Mouse (Mus musculus): ENCODE data around the gene Tgif2. TPM values are rescaled to one million over a fixed set of nuclear protein-coding genes. Genes with fewer than 3 reads are reported as not detected.

The Tgif2 gene
- total RNA-seq, 2 experiments from 2014 or later: 0.68 to 0.89 TPM

- no peak for TF ChIP-seq CTCF (IDR thresholded peaks at IDR 0.05)
- H3K27ac ChIP-seq: peak overlapping the region; percentile 81
- intact Hi-C loops (cut with DNase I): loop anchor here (5.0 to 10.0 kb wide), 2 partner anchors 141 to 319 kb away; partner anchors contain the start of gene Aar2
- H3K4me3 ChIP-seq: peak overlapping the region; percentile 97
- no peak for DNase-seq (ENCODE audit: extremely low spot score in 1 of 2, low spot score in 2 of 2)
Measured at GRCm38 (mm10) chr2:156863487-156864160, 23.8 kb downstream of the Tgif2 start.

DNA sequence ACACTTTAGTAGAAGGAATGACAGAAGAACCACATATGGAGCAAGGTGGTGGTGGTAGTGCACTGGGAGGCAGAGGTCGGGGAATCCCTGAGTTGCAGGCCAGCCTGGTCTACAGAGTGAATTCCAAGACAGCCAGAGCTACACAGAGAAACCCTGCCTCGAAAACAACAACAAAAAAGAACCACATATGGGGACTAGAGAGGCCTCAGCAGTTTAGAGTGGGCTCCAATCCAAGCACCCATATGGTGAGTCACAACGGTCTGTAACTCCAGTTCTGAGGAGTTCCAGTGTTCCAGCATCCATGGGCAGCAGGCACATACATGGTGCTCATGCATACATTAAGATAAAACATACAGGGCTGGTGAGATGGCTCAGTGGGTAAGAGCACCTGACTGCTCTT, 24.7 kb downstream of the Tgif2 start:
- Histone ChIP-seq H3K4me3 (no peak overlapping the region; the same call in 1 of the 2 replicates), H3K27ac (no peak overlapping the region)
- intact Hi-C loops (cut with DNase I): loop anchor here (5.0 to 10.0 kb wide), 2 partner anchors 142 to 320 kb away; partner anchors contain the start of gene Aar2
- no peak for TF ChIP-seq CTCF (IDR thresholded peaks at IDR 0.05)
- no peak for DNase-seq (ENCODE audit: extremely low spot score in 1 of 2, low spot score in 2 of 2)

GRCm38 (mm10) chr2:156868994-156869393, 29.2 kb downstream of the Tgif2 start:
- H3K4me3 ChIP-seq: no peak overlapping the region
- no peak for DNase-seq (ENCODE audit: extremely low spot score in 1 of 2, low spot score in 2 of 2)
- TF ChIP-seq CTCF (IDR thresholded peaks at IDR 0.05): no peak
- no peak overlapping the region; the same call in 1 of the 2 replicates for H3K27ac ChIP-seq
- intact Hi-C loops (cut with DNase I): loop anchor here (10.0 kb wide), 1 partner anchor 324 kb away; the partner anchor contains the start of gene Aar2

- no peak overlapping the region for H3K27ac ChIP-seq
- no peak for TF ChIP-seq CTCF (IDR thresholded peaks at IDR 0.05)
- intact Hi-C loops (cut with DNase I): loop anchor here (10.0 kb wide), 1 partner anchor 325 kb away; the partner anchor contains the start of gene Aar2
- DNase-seq (ENCODE audit: extremely low spot score in 1 of 2, low spot score in 2 of 2): no peak
- H3K4me3 ChIP-seq: no peak overlapping the region
Measured at GRCm38 (mm10) chr2:156869554-156869953, 29.7 kb downstream of the Tgif2 start.

- intact Hi-C loops (cut with DNase I): no loop called here
- no peak for TF ChIP-seq CTCF (IDR thresholded peaks at IDR 0.05)
- H3K27ac ChIP-seq: no peak overlapping the region
- H3K4me3 ChIP-seq: no peak overlapping the region
- DNase-seq (ENCODE audit: extremely low spot score in 1 of 2, low spot score in 2 of 2): no peak
Measured at GRCm38 (mm10) chr2:156870519-156870918, 30.7 kb downstream of the Tgif2 start.

DNA sequence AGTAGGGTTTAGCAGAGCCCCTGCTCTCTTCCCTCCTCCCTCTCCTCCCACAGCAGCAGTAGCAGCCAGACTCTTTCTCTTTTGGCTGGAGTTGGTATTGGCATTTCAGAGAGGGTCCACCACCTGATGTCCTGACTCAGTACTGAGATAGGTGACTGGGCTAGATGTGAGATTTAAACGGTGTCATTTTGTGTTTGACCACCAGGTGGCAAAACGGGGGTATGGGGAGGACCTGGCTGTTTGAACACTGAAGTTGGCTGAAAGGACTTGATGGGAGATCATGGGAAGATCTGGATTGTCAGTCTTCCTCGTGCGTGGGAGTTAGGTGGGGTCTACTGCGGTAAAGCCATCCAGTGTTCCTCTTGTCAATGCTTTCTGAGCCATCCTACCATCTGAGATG, 33.8 kb downstream of the Tgif2 start:
- intact Hi-C loops (cut with DNase I): loop anchor here (1.0 to 2.0 kb wide), 2 partner anchors 123 to 219 kb away; no protein-coding TSS in a partner anchor
- Histone ChIP-seq H3K27ac (no peak overlapping the region), H3K4me3 (no peak overlapping the region)
- peak; percentile 35 to 56 for DNase-seq (ENCODE audit: extremely low spot score in 1 of 2, low spot score in 2 of 2)
- peak; percentile 73 for TF ChIP-seq CTCF (IDR thresholded peaks at IDR 0.05)

DNA sequence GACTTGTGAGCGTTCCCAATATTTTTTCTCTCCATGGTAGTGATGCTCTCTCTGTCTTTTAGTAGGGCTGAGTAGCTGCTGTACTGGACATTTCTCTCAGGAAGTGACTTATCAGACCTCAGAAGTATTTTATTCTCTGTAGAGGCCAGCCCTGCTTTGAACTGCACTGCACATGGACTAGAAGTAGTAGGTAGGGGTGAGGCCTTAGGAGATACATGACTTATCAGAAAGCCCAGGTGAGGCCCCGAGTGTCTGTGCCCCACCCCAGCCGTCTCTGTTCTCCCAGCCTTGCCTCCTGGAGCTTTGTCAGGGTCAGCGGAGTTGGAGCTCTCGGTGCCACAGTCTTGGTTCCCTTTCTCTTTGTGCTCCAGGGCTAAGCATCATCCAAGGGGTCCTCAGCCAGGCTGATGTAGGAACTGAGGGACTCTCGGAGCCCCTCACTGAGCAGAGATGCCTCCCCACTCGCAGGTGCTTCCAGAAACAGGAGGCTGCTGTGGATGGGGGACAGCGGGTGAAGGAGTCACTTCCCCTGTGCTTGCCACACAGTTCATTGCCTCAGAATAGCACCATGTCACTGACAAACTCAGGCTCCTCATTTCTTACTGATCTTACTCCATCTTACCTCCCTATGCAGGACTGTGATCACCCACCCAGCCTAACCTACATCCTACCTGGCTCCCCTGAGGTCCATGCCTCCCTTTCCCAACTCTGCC, 34.4 kb downstream of the Tgif2 start:
- no peak overlapping the region for H3K4me3 ChIP-seq
- H3K27ac ChIP-seq: no peak overlapping the region
- no peak for DNase-seq (ENCODE audit: extremely low spot score in 1 of 2, low spot score in 2 of 2)
- intact Hi-C loops (cut with DNase I): no loop called here
- TF ChIP-seq CTCF (IDR thresholded peaks at IDR 0.05): no peak

- TF ChIP-seq CTCF (IDR thresholded peaks at IDR 0.05): no peak
- Histone ChIP-seq H3K27ac (no peak overlapping the region), H3K4me3 (no peak overlapping the region)
- DNase-seq (ENCODE audit: extremely low spot score in 1 of 2, low spot score in 2 of 2): no peak
- intact Hi-C loops (cut with DNase I): no loop called here
Measured at GRCm38 (mm10) chr2:156874760-156875510, 35.1 kb downstream of the Tgif2 start.

- no peak overlapping the region for H3K27ac ChIP-seq
- intact Hi-C loops (cut with DNase I): no loop called here
- no peak for TF ChIP-seq CTCF (IDR thresholded peaks at IDR 0.05)
- no peak for DNase-seq (ENCODE audit: extremely low spot score in 1 of 2, low spot score in 2 of 2)
- no peak overlapping the region for H3K4me3 ChIP-seq
Measured at GRCm38 (mm10) chr2:156877726-156878125, 37.9 kb downstream of the Tgif2 start.

- DNase-seq (ENCODE audit: extremely low spot score in 1 of 2, low spot score in 2 of 2): no peak
- intact Hi-C loops (cut with DNase I): no loop called here
- no peak for TF ChIP-seq CTCF (IDR thresholded peaks at IDR 0.05)
- Histone ChIP-seq H3K4me3 (no peak overlapping the region), H3K27ac (no peak overlapping the region)
Measured at GRCm38 (mm10) chr2:156879541-156879940, 39.7 kb downstream of the Tgif2 start.

GRCm38 (mm10) chr2:156882431-156883001, 42.7 kb downstream of the Tgif2 start:
- DNase-seq (ENCODE audit: extremely low spot score in 1 of 2, low spot score in 2 of 2): no peak
- intact Hi-C loops (cut with DNase I): no loop called here
- Histone ChIP-seq H3K4me3 (no peak overlapping the region), H3K27ac (no peak overlapping the region)
- no peak for TF ChIP-seq CTCF (IDR thresholded peaks at IDR 0.05)

Data from left cerebral cortex, adult 2 months (tissue).